Mouse (Mus musculus) cerebellum, postnatal 10 days (tissue): ENCODE results near the gene Ctrl.
A peak's percentile ranks its signal among the peaks of the same experiment; 100 is the strongest.

Experiments used
- DNase-seq, 2 experiments: peaks; one replicate each; pipeline ENCODE4 v3.0.0; 2021; ENCODE audit warnings: mixed read lengths in 2 of 2

The Ctrl gene

DNA sequence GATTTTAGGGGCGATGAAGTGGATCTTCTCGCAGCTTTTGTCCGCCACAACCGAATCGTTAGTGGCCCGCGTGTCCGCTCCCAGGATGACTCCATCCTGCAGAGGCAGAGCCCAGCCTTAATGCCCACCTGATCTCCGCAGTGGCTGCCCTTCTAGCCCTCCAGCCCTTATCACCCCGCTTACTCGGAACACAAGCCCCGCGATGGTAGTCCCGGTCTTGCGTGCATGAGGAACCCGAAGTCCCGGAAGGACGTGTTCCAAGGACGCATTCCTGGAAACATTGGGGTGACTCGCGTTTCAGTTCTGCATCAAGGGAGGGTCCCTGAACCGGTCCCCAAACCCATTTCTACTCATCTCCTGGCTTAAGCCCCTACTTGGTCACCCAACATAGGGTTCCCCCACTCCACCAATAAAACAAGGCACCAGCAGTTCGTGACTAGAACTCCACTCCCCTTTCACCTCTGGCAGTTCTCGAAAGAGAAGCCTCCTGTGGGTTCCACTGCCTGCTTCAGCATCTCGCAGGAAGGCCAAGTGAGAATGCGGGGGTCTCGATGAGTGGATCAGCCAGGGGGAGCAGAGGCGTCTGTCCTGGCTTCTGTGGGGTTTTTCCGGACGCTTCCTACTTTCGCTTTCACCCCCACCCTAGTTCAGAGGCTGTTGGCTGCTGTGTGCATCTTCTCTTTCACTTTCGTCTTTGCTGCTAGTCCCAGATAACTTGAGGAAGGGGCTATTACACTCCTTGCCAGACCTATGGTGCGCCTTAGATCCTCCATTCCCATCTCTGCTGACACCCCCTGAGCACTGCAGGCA lies 4.0 kb upstream of the Ctrl start:
- DNase-seq, result peak; percentile 52 to 65

DNA sequence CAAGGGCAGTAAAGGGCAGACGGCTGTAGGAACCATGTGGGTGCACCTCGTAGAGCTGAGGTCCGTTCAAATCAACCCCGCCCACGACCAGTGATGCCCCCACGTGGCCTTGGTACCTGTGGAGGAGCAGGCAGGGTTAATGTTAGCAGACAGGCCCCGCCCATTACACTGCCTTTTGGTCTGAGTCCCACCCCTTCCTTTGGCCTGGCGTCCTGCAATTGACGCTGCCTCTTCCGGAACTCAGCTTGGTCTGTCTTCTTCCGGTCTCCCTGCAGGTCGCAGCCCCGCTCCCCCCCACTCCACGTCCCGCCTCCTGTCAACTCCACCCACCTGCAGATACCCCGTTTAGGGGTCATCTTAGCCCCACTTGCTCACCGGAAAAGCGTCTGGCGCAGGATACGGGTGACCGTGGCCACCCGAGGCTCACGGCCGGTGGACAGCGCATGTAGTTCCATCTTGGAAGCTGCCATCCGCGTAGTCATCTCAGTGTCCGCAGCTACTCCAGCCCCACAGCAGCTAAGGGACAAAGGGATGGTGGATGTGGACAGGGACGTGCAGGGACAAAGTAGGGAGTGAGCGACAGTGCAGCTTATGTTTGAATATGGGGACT lies 3.3 kb upstream of the Ctrl start:
- DNase-seq, result peak; percentile 95 to 96

DNA sequence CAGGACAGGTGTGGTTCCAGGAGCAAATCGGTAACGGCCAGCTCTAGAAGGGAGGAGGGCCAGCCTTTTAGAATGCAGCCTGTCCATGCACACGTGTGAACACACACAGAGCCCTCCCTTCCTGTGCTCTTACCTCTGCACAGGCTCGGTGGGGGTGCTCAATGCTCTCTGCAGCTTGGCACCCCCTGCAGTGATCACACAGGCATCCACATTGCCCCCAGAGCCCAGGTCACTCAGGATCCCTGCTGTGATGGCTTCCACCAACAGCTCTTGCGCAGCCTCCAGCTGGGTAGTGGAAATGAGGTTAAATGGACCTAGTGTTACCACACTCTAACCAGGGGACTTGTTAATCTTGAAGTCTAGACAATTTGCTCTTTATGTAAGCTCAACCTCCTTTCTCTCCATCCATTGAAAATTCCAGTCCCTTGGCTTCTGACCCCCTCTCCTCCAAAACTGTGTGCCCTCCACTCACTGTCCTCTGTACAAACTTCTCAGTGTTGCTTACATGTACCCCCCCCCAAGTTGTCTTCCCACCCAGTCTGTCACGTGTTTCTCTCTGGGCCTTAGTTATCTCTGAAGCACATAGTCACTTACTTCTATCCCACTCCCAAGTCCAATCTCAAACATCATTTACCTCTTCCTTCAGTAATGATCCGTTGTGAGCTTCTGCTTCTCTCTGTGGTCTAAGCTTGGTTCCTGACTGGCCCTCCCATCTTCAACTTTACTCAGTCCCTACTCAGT lies 2.4 kb upstream of the Ctrl start:
- DNase-seq, result peak; percentile 39 to 48

DNA sequence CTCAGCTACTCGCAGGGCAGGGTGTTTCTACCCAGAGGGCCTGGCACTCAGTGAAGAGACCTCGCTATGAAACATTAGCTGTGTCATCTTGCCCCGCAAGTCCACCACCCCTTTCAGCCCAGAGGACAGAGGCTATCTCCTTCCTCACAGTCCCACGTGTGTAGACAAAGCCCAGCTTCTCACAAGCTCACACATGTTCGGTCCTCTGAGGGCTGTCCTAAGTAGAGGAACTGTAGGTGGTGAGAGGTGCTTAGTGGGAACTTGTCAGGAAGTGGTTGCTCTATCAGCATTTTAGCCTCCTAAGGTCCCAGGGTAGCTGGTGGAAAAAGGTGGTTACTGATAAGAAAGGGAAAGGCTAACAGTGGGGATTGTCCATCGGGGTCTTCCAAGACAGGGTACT lies 1.4 kb upstream of the Ctrl start:
- no peak for DNase-seq

DNA sequence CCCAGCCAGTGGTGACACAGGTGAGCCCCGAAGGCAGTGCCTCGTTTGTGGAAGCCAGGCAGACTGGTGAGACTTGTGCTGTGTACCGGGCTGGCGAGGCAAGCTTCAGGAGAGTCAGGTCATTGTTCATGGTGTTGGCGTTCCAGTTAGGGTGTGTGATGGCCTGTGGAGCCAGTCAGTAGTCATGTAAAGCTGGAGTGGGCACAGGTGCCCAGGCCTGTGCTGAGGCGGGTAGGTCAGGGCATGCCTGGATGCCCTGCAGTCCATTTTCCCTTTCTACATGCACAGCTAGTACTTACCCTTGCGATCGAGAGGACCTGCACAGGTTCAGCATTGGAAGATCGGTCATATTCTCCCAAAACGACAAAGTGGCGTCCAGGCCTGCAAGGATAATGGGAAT lies 1.1 kb downstream of the Ctrl start:
- no peak for DNase-seq

DNA sequence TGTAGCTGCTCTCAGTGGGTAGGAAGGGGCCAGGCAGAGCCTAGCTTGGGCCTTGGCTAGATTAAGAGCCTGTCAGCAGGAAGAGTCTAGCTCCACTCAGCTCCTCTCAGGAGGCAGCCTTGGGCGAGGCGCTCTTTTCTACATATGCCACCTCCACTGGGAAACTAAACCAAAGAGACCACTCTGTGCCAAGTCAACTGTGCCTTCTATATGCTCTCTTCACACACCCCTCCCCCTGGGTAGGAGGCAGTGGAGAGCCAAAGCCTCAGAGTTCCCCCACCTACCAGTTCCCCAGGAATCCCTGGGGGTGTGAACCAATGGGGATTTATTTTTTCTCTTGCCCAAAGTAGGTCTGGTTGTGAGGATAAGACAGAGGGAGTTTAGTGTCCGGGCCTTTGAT lies 2.4 kb downstream of the Ctrl start:
- DNase-seq, result no peak

DNA sequence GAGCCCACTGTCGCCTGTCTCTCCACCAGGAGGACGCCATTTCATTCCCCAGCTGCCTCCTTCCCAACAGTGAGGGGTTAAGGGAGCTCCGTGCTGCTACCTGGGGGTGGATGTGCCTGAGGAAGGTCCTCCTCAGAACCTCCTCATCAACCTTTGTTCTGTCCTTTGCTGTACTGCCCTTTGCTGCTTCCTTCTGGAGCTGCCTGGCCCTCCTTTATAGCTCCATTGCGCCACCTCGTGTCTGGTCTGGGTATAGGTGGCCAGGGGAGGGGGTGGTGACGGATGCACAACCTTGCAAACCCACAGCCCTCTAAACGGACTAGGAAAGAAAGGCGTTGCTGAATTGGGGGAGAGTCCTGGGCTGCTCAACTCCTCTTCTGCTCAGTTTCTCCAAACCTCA lies 3.1 kb downstream of the Ctrl start:
- DNase-seq, result peak; percentile 96 to 97

DNA sequence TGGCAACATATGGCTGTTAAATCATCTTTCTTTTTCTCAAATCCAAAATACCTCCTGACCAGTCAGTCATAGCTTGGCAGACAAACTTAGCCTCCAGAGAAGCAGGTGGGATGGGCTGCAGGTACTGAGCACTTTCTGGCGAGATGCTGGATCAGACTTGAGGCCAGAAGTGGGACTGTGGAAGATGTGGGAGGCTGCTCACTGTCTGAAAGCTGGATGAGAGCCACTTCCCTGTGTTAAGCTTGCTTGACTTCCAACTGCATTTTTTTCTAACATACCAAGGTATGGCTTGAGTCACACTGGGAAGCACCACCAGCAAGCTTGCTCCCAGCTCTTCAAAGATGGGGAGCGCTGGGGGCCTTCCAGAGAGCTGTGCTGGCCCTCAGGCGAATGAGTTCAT lies 8.5 kb downstream of the Ctrl start:
- DNase-seq, result no peak

DNA sequence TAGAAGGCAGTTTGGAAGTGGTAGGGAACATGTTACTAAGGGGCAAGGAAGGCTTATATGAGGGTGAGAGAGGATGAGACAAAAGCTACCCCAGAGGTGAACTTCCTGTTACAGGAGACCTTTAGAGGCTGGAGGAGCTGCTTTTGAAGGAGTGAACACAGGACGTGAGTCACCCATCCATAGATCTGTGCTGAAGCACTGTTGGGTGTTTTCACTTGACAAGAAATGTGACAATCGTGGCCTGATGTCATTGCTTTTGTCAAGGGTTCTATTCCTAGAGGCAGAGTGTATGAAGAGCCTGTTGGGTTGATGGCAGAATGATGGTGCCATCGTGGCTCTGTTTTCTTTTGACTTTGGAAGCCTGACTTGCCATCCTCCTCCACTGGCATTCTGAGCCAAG lies 14.3 kb downstream of the Ctrl start:
- no peak for DNase-seq

DNA sequence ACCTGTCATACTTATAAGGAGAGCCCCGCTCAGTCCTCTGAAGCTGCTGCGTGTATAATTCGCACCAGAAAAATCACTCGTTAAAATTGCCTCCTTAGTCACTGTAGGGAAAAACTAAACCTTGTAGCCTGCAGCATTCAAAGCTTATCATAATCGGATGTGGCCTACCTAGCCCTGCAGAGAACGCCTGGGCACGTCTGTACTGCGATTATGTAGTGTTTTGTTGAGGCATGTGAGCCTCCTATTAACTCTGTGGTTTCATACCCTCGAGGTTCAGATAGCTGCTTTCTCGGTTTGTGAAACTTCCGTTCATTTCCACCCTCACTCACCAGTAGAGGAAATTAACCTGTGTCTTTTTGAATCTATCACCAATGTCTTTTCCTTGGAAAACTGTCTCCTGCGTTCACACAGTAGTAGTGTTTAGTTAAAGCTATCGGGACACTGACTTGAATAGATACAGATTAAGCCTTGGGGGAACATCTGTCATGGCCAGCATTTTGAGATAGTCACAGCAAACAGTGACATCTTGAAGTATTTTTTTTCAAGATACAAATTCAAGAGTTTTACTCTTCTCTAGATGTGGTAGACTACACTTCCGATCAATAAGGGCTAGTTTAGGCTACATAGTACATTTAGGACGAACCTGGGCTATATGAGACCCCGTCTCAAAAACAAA lies 32.6 kb downstream of the Ctrl start:
- DNase-seq, result no peak

DNA sequence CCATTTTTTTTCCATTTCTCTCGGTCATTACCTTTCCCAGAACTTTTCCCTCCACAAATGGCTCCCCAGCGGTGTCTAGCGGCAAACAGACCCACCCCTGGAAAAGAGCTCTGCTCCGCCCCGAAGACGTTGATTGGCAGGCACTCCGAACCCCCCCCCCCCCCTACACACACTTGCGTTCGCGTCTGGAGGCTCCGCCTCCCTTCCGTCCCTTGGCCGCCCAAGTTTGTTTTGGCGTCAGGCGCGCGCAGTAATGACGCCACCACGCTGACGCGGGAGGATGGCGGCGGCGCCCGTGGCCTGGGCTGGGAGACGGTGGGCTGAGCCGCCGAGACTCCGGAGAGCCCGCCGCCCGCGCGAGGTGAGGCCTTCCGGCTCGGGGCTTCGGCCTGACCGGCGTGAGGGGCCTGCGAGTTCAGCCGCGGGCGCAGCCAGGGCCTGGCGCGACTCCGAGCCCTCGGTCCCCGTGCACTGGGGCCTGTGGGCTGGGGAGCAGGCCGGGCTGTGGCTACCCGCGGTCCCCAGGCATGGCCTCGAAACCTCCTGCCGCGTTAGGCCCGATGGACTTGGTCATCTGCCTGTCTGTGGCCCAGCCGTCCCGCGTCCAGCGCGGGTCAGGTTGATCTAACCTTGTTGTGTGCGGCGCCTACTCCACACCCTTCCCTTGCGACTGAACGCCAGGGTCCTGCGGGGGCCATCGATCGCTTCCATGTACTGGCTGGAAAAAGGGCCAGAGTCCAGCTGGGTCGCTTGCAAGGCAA lies 33.3 kb downstream of the Ctrl start, which contains the start of gene Pskh1:
Pskh1 (plus strand) TSS at position 262 of the 761 bp plus-strand sequence.
- peak; percentile 97 to 98 for DNase-seq

DNA sequence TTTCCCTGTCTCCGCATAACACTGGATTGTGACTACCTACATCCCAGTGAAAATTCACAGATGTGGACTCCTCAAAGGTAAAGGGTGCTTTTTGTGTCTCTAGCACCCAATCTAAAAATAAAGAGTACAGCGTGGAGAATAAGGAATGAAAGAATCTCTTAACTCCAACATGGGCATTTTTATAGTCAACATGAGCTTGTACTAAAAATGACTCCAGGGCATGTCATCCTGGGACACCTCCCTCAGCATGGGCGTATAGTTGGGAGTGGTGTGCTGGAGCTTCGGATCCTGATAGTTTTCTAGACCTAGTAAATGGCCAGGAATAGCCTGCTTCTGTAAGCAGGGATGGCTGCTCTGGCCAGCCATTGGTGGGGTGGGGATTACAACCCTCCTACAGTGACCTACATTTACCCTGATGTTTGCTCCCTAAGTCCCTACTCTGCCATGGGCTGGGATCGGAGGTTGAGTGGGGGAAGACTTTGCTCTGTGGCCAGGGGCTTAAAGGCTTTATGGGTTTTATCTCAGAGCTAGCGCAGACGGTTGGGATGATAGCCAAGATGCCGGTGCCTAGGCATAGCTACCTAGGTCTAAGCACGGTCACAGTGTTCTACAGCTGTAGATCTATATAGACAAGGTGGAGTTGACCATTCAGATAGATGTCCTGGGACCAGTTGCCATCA lies 35.7 kb downstream of the Ctrl start:
- no peak for DNase-seq

DNA sequence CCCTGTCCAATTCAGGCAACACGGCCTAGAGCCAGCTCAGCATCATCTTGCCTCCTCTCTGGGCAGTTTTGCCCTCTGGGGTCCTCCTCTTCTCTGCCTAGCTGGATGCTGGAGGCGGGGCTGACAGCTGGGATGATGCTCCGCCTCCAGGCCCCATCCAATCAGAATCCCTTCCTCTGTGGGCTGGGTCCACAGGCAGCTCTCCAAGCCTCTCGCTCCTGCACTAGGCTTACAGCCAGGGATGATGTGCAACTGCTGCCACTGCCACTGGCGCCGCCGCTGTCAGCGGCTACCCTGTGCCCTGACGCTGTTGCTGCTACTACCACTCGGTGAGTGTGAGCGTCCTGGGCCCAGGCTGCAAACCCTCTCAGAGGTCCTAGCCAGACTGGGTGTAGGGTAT lies 40.3 kb downstream of the Ctrl start, which contains the start of gene Nrn1l:
Nrn1l (plus strand) TSS at position 229 of the 400 bp plus-strand sequence.
- DNase-seq, result peak; percentile 69 to 75

DNA sequence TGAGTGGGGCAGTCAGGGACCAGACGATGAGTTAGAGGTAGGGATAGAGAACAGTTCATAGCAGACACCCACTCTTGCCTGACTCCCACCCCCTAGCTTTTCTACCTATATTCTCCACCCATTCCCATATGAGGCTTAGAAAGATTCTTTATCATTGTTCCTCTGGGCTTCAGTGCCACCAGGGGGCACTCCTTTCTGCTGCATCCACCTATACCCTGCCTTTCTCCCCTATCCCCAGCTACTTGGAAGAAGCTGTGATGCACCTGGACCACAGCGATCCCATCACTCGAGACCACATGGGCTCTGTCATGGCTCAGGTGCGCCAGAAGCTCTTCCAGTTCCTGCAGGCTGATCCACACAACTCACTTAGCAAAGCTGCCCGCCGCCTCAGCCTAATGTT lies 41.2 kb downstream of the Ctrl start:
- DNase-seq, result peak; percentile 49 to 50

DNA sequence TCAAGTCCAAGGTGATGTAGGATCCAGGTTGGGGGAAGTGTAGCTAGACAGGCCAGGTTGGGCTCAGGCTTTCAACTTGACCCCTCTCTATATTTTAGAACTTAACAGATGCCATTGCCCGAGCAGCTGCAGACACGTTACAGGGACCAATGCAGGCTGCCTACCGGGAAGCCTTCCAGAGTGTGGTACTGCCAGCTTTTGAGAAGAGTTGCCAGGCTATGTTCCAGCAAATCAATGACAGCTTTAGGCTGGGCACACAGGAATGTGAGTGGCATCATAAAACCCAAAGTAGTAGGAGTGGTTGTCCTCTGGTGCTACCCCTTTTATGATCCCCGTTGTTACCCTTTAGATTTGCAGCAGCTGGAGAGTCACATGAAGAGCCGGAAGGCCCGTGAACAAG lies 42.8 kb downstream of the Ctrl start:
- DNase-seq, result peak; percentile 68 to 69

DNA sequence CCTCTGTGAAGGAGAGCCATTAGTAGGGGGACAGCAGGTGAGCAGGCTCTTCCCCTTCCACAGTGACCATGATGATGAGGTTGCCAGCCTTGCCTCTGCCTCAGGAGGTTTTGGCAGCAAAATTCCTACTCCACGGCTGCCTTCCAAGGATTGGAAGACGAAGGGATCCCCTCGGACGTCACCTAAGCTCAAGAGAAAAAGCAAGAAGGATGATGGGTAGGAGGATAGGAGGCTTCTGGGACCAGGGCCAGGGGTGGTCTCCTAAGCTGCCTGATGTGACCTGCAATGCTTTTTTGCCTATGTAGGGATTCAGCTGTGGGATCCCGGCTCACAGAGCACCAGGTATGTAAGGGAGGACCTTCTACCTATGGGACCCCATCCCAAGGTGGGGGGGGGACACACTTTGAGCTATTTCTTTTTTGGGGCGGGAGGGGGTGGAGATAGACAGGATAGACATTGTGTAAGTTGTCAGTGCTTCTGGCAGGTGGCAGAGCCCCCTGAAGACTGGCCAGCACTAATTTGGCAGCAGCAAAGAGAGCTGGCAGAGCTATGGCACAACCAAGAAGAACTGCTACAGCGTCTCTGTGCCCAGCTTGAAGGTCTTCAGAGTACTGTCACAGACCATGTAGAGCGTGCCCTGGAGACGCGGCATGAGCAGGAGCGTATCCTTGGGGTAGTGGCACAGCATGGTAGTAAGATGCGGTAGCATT lies 43.8 kb downstream of the Ctrl start:
- DNase-seq, result peak; percentile 57 to 70
